Mouse (Mus musculus): Measurements from ENCODE around the gene Sec61g.

DNA sequence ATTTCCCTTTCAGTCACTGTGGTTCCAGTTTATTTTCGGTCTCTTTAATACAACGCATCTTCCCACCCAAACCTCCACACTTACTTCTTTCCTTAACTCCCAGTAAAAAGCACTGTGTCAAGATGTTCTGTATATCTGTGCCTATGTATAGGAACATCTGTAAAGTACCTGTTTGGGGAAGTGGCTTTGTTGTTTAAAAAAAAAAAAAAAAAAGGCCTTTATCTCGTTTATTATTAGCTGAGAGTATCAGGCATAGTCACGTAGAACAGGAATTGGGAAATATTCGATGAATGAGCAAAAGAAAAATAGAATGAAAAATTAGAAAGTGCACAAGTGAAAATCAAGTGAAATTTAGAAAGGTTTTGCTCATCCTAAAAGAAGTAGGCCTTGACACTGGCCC lies 19.5 kb upstream of the Sec61g start:
- TF ChIP-seq CHD2 (IDR thresholded peaks at IDR 0.05; ENCODE audit: low read depth, low read length) (no peak), ZNF384 (IDR thresholded peaks at IDR 0.05; ENCODE audit: low read depth, low read length) (no peak), HCFC1 (IDR thresholded peaks at IDR 0.05; ENCODE audit: borderline replicate concordance, insufficient read depth, low read length) (no peak), MAFK (IDR thresholded peaks at IDR 0.05; ENCODE audit: insufficient read depth, low read depth, low read length) (no peak)

All from ES-E14 (cell line).